Mouse (Mus musculus) c-Kit-positive CD71-positive TER-119-negative erythroid progenitor cells, embryonic 14.5 days (primary cell): ENCODE results near the gene Ahnak2.

Experiments
- DNase-seq: peaks from one replicate; pipeline ENCODE4 v3.0.0-alpha.2; 2013; ENCODE audit warnings: low read depth

The Ahnak2 gene

DNA sequence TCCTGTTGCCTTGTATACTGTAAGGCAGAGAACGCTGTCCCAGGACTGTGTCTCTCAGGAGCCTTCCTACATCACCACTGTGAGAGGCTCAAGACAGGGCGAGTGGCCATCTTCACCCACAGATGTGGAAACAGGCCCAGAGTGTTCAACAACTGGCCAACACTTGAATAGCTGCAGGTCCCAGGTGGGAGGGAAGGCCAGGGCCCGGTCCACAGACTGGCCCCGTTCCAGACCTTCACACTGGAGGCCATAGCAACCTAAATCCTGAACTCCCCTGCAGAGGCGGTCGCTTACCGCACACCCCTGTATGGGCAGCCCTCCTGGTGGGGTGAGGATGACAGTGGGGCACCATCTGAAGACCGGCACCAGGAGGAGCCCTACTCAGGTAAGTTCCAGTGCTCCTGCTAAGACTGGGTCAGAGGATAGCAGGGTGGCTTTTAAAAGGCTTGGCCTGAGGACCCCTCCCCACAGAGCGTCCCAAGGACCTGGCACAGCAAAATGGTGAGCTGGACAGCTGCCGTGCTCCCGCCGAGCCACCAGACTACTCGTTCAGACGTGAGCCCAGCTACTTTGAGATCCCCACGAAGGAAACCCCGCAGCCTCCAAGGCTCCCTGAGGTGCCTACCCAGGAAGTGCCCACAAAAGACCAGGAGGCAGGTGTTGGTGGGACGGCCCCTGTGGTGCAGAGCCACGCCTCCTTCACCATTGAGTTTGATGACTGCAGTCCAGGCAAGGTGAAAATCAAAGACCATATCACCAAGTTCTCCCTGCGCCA, 67.4 kb downstream of the Ahnak2 start:
- no peak for DNase-seq

DNA sequence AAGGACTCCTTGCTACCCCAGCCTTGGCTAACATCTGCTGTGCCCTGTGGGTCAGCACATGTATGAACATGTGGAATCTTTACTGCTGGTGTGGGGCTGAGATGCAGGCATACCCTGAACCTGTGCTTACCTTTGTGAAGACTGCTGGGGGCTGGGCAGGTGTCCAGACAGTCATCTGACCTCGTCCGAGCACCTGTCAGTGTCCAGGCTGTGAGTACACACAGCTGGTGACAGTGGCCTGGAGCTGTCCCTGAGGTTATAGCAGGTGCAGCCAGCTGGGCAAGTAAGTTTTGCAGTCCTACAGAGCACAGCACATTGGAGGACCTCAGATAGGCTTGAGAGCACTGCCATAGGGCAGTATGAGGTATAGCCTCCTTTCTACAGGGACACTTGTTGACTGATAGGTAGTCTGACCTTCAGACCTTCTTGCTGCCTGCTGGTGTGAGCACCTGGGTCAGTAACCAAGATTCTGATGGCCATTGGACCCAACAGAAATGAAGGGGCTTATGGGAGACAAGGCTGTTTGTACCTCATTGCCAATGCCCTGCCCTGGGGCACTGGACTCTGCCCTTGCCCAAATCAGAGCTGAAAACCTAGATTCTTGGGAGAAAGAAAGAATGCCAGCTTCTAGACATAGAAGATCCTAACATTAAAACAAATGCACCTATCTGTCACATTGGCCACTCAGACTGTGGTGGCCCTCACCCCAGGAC, 68.2 kb downstream of the Ahnak2 start:
- DNase-seq = no peak

DNA sequence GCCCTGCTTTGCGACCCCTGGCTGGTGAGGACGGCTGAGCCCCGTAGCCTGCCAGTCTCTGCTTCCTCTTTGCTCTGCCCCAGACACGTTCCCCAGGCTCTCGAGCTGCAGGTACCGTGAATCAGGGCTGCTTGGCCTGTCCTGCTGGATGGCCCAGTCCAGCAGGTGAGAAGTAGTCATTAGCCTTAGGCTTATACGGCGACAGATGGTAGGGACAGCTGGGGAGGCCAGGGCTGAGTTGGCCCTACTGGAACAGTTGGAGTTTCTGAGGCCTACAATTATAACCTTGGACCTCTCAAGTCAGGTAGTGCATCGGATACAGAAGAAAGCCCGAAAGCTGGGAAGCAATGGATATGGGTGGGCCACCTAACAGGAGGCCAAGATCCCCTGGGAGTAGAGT, 69.9 kb downstream of the Ahnak2 start:
- DNase-seq = no peak

DNA sequence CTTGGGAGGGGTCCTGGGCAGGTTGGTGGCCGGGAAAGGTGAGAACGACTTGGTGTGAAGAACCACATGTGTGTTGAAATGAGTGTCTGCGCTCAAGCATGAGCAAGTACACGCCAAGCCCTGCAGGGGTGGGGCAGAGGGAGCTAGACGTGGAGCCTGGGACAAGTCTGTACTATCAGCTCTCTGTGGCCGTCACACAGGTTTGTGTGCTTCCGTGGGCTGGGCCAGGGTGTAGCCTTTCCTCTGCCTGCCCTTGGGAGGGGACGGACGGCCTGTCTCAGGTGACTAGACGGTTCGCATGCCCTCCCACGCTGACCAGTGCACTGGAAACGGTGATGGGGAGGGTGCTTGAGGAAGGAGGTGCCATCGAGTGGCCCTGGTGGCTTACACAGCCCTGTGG, 71.6 kb downstream of the Ahnak2 start:
- no peak for DNase-seq

DNA sequence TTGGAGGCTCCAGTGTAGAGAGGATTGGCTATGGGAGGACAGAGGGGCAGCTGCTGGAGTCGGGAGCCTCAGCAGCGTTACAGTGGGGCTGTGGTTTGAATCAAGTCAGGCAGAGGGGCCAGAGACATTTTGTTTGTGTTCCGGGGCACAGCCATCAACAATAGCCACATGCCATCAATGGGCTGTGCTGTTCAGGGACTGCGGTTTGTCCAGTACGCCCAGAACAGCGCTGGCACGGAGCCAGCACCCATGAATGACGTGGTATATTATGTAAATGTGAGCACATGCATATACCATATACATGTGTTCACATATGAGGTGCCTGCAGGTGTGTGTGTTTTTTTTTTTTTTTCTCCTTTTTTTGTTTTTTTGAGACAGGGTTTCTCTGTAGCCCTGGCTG, 74.7 kb downstream of the Ahnak2 start:
- no peak for DNase-seq

DNA sequence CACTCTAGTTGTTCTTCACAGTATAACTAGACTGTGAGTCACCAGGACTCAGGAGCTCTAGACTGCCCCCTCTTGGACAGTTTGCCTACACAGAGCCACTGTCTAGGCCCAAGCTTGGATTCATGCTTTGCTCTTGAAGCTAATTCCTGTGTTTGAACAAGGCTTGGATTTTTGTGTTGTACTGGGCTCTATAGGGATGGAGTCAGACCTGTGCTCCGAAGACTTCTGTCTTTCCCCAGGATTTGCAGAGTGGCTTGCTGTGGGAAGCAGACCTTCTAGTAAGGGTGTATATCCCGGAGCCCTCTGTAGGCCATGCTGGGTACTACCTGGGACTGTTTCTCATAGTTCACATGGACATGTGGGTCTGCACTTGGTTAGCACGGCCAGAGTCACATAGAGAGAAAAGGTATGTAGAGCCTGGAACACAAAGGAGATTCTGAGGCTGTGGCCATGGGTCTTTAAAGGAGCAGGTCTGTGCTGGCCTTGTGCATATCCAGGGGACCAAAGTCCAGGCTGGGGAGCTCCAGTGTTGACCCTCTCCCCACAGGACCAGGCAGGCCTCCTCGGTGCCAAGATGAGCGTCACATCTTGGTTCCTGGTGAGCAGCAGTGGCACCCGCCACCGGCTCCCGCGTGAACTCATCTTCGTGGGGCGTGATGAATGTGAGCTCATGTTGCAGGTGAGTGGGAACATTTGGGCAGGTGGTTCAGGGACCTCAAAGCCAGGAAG, 78.2 kb downstream of the Ahnak2 start:
- DNase-seq = peak; percentile 44

DNA sequence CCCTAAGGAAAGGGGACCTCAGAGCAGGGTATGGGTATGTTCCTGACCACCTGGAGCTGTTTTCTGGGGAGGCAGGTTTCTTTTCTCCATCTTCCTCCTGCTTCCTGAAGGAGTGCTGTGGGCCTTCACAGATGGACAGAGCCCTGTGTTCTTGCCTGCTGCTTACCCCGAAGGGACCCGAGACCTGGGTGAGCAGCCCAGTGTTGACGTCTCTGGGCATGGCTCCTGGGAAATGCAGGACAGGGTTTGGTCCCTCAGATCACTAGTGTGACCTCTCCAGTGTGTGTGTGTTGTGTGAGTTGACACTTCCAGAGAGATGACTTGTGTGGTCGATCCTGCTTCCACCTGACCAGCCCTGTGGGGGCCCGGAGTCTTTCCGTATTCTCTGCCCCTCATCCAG, 79.0 kb downstream of the Ahnak2 start:
- no peak for DNase-seq

DNA sequence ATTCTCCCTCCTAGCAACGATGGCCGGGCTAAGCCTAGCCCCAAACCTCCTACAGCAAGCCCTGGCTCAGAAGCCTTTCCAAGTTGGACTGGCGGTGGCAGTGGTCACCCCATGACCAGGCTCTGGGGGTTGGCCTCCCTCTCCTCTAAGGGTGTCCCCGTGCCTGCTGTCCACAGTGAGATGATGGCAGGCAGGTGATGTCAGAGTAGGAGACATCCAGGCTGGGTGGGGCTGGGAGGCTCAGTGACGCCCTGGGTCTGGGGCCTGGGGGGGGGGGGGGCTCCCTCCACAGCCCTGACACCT, 79.5 kb downstream of the Ahnak2 start:
- no peak for DNase-seq

DNA sequence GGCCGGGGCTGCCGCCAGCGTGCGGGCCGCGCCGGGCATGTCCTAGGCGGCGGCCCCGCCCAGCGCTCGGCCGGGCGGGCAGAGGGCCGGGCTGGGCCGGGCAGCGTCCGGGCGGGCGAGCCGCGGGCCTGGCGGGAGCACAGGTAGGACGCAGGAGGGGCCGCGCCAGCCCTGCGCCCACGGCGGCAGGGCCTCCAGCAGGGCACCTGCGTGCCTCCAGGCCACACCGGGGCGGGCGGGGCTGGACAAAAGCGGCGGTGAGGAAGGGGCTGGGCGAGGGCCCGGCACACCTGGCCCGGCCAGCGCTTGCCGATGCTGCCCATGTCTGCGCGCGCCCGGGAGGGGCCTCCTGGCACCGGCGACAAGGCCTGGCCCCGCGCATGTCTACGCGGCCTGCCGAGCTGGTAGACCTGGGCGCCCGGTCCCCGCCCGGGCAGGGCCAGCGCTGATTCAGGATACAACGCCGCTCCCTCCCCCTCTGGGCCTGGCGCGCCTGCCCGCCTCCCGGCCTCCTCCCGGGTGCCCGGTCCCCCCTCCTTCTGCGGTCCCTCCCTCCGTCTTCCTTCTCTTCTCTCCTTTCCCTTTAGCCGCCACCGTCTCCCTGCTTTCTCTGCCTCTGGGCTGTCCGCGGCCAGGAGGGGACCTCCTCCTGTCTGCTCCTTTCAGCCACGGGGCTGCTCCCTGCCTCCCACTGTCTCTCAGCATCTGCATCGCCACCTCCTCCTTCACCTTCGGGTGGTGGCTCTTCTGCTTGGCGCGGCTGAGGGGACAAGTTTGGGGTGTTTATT, 80.0 kb downstream of the Ahnak2 start:
- no peak for DNase-seq
